Mouse (Mus musculus) intestine, embryonic 15.5 days (tissue): ENCODE results near the gene Thap8. TPM values are rescaled to one million over a fixed set of nuclear protein-coding genes. Genes with fewer than 3 reads are reported as not detected.

Experiments
- ATAC-seq: fragments of 200-750 bp; cut with Nextera tagmentation; 2 replicates; pipeline ENCODE4 v1.8.0; 2017; ENCODE audit warnings: moderate TSS enrichment, moderate library complexity
- H3K27ac ChIP-seq: fragments of 300-500 bp; sonication (generic); 2 replicates; pipeline ENCODE4 v1.5.1; 2015; ENCODE audit warnings: mild to moderate bottlenecking, inconsistent platforms
- H3K27me3 ChIP-seq: fragments of 300-500 bp; sonication (generic); replicated peaks from 2 replicates; pipeline ENCODE4 v1.6.1; 2015; ENCODE audit warnings: inconsistent platforms
- H3K36me3 ChIP-seq: fragments of 300-500 bp; sonication (generic); 2 replicates; pipeline ENCODE4 v1.6.1; 2015; ENCODE audit warnings: inconsistent platforms
- H3K4me1 ChIP-seq: fragments of 300-500 bp; sonication (generic); replicated peaks from 2 replicates; pipeline ENCODE4 v1.6.1; 2015; ENCODE audit warnings: inconsistent platforms
- H3K4me2 ChIP-seq: fragments of 300-500 bp; sonication (generic); replicated peaks from 2 replicates; pipeline ENCODE4 v1.6.1; 2015; ENCODE audit warnings: mild to moderate bottlenecking, inconsistent platforms
- H3K4me3 ChIP-seq: fragments of 300-500 bp; sonication (generic); replicated peaks from 2 replicates; pipeline ENCODE4 v1.5.1; 2015; ENCODE audit warnings: inconsistent platforms
- H3K9ac ChIP-seq: fragments of 300-500 bp; sonication (generic); 2 replicates; pipeline ENCODE4 v1.6.1; 2015; ENCODE audit warnings: inconsistent platforms
- H3K9me3 ChIP-seq: fragments of 300-500 bp; sonication (generic); 2 replicates; pipeline ENCODE4 v1.6.1; 2016; ENCODE audit warnings: inconsistent platforms
- WGBS: fragments of 180-500 bp; shearing (Covaris S2); methylation state at CpG from one replicate; pipeline ENCODE4 v1.1.7; 2015; 5-methylcytosine and 5-hydroxymethylcytosine counted together
- polyA plus RNA-seq: library from polyadenylated mRNA; unstranded; fragments of >200 nt; fragmentation: Nextera tagmentation; extraction: Ambion mirVana; gene quantifications from 2 replicates; pipeline ENCODE4 v1.2.1, GENCODE M21; 2015

The Thap8 gene
- polyA plus RNA-seq, 1 experiment from 2014 or later = 0.34 TPM

- 59% methylated on average over 15 of the region's 15 CpGs for WGBS
- no peak for ATAC-seq
- Histone ChIP-seq H3K4me2 (peak overlapping the region; percentile 84), H3K27ac (no peak overlapping the region), H3K9ac (peak overlapping the region; percentile 51), H3K36me3 (no peaks in the 10 kb centered on the region), H3K4me1 (peaks cover 15% of the 10 kb centered on the region), H3K9me3 (no peaks in the 10 kb centered on the region), H3K27me3 (no peaks in the 10 kb centered on the region), H3K4me3 (peak overlapping the region; percentile 66)
These were observed 29.7 kb downstream of the Thap8 start for GRCm38 (mm10) chr7:30309395-30310129.

GRCm38 (mm10) chr7:30310136-30310535 is 30.2 kb downstream of the Thap8 start:
- ATAC-seq = no peak
- Histone ChIP-seq H3K9ac (no peak overlapping the region), H3K9me3 (no peaks in the 10 kb centered on the region), H3K27ac (no peak overlapping the region), H3K36me3 (no peaks in the 10 kb centered on the region), H3K4me3 (no peak overlapping the region), H3K4me1 (peaks cover 18% of the 10 kb centered on the region), H3K4me2 (no peak overlapping the region), H3K27me3 (no peaks in the 10 kb centered on the region)
- 82% methylated on average over 12 of the region's 12 CpGs for WGBS

- H3K36me3 ChIP-seq = no peaks in the 10 kb centered on the region
- no peak overlapping the region for H3K4me2 ChIP-seq
- H3K4me3 ChIP-seq = no peak overlapping the region
- no peak for ATAC-seq
- H3K27me3 ChIP-seq = no peaks in the 10 kb centered on the region
- 50% methylated on average over 27 of the region's 27 CpGs for WGBS
- H3K4me1 ChIP-seq = peaks cover 17% of the 10 kb centered on the region
- H3K27ac ChIP-seq = no peak overlapping the region
- no peaks in the 10 kb centered on the region for H3K9me3 ChIP-seq
- H3K9ac ChIP-seq = no peak overlapping the region
These were observed 33.9 kb downstream of the Thap8 start for GRCm38 (mm10) chr7:30313666-30314320.

GRCm38 (mm10) chr7:30314721-30315155 is 34.8 kb downstream of the Thap8 start, which contains the start of gene Syne4:
Syne4 (plus strand) TSS chr7:30314807.
- ATAC-seq = peak; percentile 81
- H3K4me3 ChIP-seq = peak within 1 kb of the TSS; percentile 47
- peaks cover 10% of the 10 kb centered on the region; the same call in 1 of the 2 replicates for H3K4me1 ChIP-seq
- 2% methylated on average over 9 of the region's 9 CpGs for WGBS
- H3K36me3 ChIP-seq = no peaks in the 10 kb centered on the region
- peak within 1 kb of the TSS; percentile 50 for H3K9ac ChIP-seq
- H3K27me3 ChIP-seq = no peaks in the 10 kb centered on the region
- peak within 1 kb of the TSS; percentile 44; the same call in 1 of the 2 replicates for H3K27ac ChIP-seq
- peak within 1 kb of the TSS; percentile 61 for H3K4me2 ChIP-seq
- H3K9me3 ChIP-seq = no peaks in the 10 kb centered on the region

GRCm38 (mm10) chr7:30315559-30316529 is 36.0 kb downstream of the Thap8 start:
- Histone ChIP-seq H3K9ac (peak overlapping the region; percentile 50), H3K4me3 (peak overlapping the region; percentile 47), H3K27me3 (no peaks in the 10 kb centered on the region), H3K36me3 (no peaks in the 10 kb centered on the region), H3K27ac (no peak overlapping the region), H3K4me1 (peaks cover 14% of the 10 kb centered on the region; the same call in 1 of the 2 replicates), H3K9me3 (no peaks in the 10 kb centered on the region), H3K4me2 (peak overlapping the region; percentile 61)
- 65% methylated on average over 13 of the region's 13 CpGs for WGBS
- no peak for ATAC-seq

GRCm38 (mm10) chr7:30318142-30318541 is 38.2 kb downstream of the Thap8 start:
- Histone ChIP-seq H3K9me3 (no peaks in the 10 kb centered on the region), H3K27me3 (no peaks in the 10 kb centered on the region), H3K9ac (no peak overlapping the region), H3K4me3 (no peak overlapping the region), H3K4me2 (no peak overlapping the region), H3K27ac (no peak overlapping the region), H3K4me1 (peaks cover 20% of the 10 kb centered on the region), H3K36me3 (no peaks in the 10 kb centered on the region)
- 96% methylated on average over 3 of the region's 3 CpGs for WGBS
- ATAC-seq = no peak

- no peaks in the 10 kb centered on the region for H3K9me3 ChIP-seq
- H3K4me2 ChIP-seq = peak overlapping the region; percentile 87
- 0 out of 2 replicates have a peak overlapping the region, but pooled peaks have one; percentile 40 for H3K27ac ChIP-seq
- no peak overlapping the region for H3K4me3 ChIP-seq
- no peaks in the 10 kb centered on the region for H3K36me3 ChIP-seq
- no peaks in the 10 kb centered on the region for H3K27me3 ChIP-seq
- 74% methylated on average over 2 of the region's 2 CpGs for WGBS
- no peak for ATAC-seq
- H3K9ac ChIP-seq = 0 out of 2 replicates have a peak overlapping the region, but pooled peaks have one; percentile 4
- peaks cover 10% of the 10 kb centered on the region for H3K4me1 ChIP-seq
These were observed 41.1 kb downstream of the Thap8 start for GRCm38 (mm10) chr7:30320946-30321345.

- H3K27me3 ChIP-seq = no peaks in the 10 kb centered on the region
- H3K4me2 ChIP-seq = peak within 1 kb of the TSS; percentile 87
- H3K27ac ChIP-seq = peak within 1 kb of the TSS; percentile 92
- peak within 1 kb of the TSS; percentile 92 for H3K9ac ChIP-seq
- H3K9me3 ChIP-seq = no peaks in the 10 kb centered on the region
- H3K4me3 ChIP-seq = peak within 1 kb of the TSS; percentile 85
- no peaks in the 10 kb centered on the region for H3K36me3 ChIP-seq
- ATAC-seq = peak; percentile 74
- H3K4me1 ChIP-seq = peaks cover 10% of the 10 kb centered on the region
- under 1% methylated on average over 63 of the region's 63 CpGs for whole genome bisulfite sequencing
These were observed 41.8 kb downstream of the Thap8 start, which contains the start of gene E130208F15Rik for GRCm38 (mm10) chr7:30321539-30322284. E130208F15Rik (plus strand) TSS chr7:30321740.

GRCm38 (mm10) chr7:30322285-30322667 is 42.4 kb downstream of the Thap8 start:
- WGBS = under 1% methylated on average over 20 of the region's 20 CpGs
- H3K4me2 ChIP-seq = peak overlapping the region; percentile 87
- peak overlapping the region; percentile 92 for H3K9ac ChIP-seq
- peaks cover 10% of the 10 kb centered on the region for H3K4me1 ChIP-seq
- peak overlapping the region; percentile 92 for H3K27ac ChIP-seq
- no peaks in the 10 kb centered on the region for H3K36me3 ChIP-seq
- no peaks in the 10 kb centered on the region for H3K27me3 ChIP-seq
- H3K4me3 ChIP-seq = peak overlapping the region; percentile 85
- ATAC-seq = peak; percentile 98
- no peaks in the 10 kb centered on the region for H3K9me3 ChIP-seq

GRCm38 (mm10) chr7:30322865-30323264 is 43.0 kb downstream of the Thap8 start:
- 27% methylated on average over 6 of the region's 6 CpGs for WGBS
- no peaks in the 10 kb centered on the region for H3K36me3 ChIP-seq
- peak overlapping the region; percentile 92 for H3K27ac ChIP-seq
- peak overlapping the region; percentile 45 for H3K9ac ChIP-seq
- H3K9me3 ChIP-seq = no peaks in the 10 kb centered on the region
- H3K4me3 ChIP-seq = peak overlapping the region; percentile 85
- peak; percentile 31 for ATAC-seq
- H3K27me3 ChIP-seq = no peaks in the 10 kb centered on the region
- H3K4me2 ChIP-seq = peak overlapping the region; percentile 87
- H3K4me1 ChIP-seq = peaks cover 10% of the 10 kb centered on the region

- H3K27ac ChIP-seq = peak within 1 kb of the TSS; percentile 92
- H3K9ac ChIP-seq = peak within 1 kb of the TSS; percentile 45
- ATAC-seq = no peak
- peak within 1 kb of the TSS; percentile 87 for H3K4me2 ChIP-seq
- peak within 1 kb of the TSS; percentile 85; the same call in 1 of the 2 replicates for H3K4me3 ChIP-seq
- H3K36me3 ChIP-seq = no peaks in the 10 kb centered on the region
- H3K9me3 ChIP-seq = no peaks in the 10 kb centered on the region
- 77% methylated on average over 3 of the region's 3 CpGs for WGBS
- H3K4me1 ChIP-seq = peaks cover 10% of the 10 kb centered on the region
- no peaks in the 10 kb centered on the region for H3K27me3 ChIP-seq
These were observed 43.9 kb downstream of the Thap8 start, which contains the start of gene Sdhaf1 for GRCm38 (mm10) chr7:30323795-30324194. Sdhaf1 (minus strand) TSS chr7:30323895.
